Mouse (Mus musculus) limb, embryonic 10.5 days (tissue): ENCODE data around the gene Cog7. TPM values are rescaled to one million over a fixed set of nuclear protein-coding genes. Genes with fewer than 3 reads are reported as not detected.

Source experiments
- DNase-seq: peaks from one replicate; pipeline ENCODE4 v3.0.0-alpha.2; 2017; ENCODE audit warnings: low spot score
- H3K27ac ChIP-seq: fragments of 300-500 bp; sonication (generic); 2 replicates; pipeline ENCODE4 v1.5.1; 2016; ENCODE audit warnings: mild to moderate bottlenecking
- H3K27me3 ChIP-seq: fragments of 300-500 bp; sonication (generic); 2 replicates; pipeline ENCODE4 v1.6.1; 2016; ENCODE audit warnings: low read depth, mild to moderate bottlenecking; ENCODE audit not compliant: poor library complexity, severe bottlenecking
- H3K36me3 ChIP-seq: fragments of 300-500 bp; sonication (generic); 2 replicates; pipeline ENCODE4 v1.6.1; 2016; ENCODE audit warnings: mild to moderate bottlenecking, moderate library complexity
- H3K4me1 ChIP-seq: fragments of 300-500 bp; sonication (generic); 2 replicates; pipeline ENCODE4 v1.6.1; 2016
- H3K4me3 ChIP-seq: fragments of 300-500 bp; sonication (generic); 2 replicates; pipeline ENCODE4 v1.5.1; 2016; ENCODE audit warnings: mild to moderate bottlenecking, moderate library complexity
- H3K9me3 ChIP-seq: fragments of 300-500 bp; sonication (generic); replicated peaks from 2 replicates; pipeline ENCODE4 v1.6.1; 2016; ENCODE audit warnings: mild to moderate bottlenecking
- WGBS: fragments of 180-500 bp; shearing (Covaris S2); methylation state at CpG from one replicate; pipeline ENCODE4 v1.1.7; 2016; 5-methylcytosine and 5-hydroxymethylcytosine counted together
- polyA plus RNA-seq: library from polyadenylated mRNA; unstranded; fragments of >200 nt; fragmentation: Nextera tagmentation; extraction: Ambion mirVana; gene quantifications from 2 replicates; pipeline ENCODE4 v1.2.1, GENCODE M21; 2016

Gene Cog7
- 22.8 and 24.8 TPM in 2 replicates for polyA plus RNA-seq

DNA sequence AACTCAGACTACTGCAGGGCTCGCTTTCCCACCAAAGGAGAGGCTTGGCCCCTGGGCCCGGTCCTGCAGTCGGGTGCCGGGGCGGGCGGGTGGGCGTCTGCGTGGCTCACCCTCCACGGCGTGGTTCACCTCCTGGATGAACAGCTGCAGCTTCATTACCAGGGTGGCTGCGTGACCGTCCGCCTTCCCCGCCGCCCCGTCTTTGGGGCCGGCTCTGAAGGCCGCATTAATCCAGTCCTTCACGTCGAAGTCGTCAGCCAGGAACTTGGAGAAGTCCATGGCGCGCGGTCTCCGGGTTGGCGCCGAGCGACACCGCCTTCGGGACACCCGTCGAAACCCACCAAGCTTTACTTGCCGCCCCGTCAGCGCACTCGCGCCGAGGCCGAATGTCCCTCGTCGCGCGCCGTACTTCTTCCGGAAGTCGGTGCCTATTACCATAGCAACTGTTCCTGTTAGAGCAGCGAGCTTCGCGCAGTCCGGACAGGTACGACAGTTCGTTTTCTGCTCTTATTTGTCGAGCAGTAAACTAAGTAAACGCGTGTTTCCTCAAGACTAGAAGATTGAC, at the start of gene Cog7:
Cog7 (minus strand) TSS at position 405 of the 565 bp plus-strand sequence.
- under 1% methylated on average over 55 of the region's 55 CpGs for WGBS
- peaks cover 7% of the 10 kb centered on the region for H3K36me3 ChIP-seq
- H3K4me3 ChIP-seq = peak within 1 kb of the TSS; percentile 81
- no peaks in the 10 kb centered on the region for H3K9me3 ChIP-seq
- no peaks in the 10 kb centered on the region for H3K27me3 ChIP-seq
- H3K27ac ChIP-seq = peak within 1 kb of the TSS; percentile 86
- DNase-seq = peak; percentile 96
- H3K4me1 ChIP-seq = peaks cover 8% of the 10 kb centered on the region; the same call in 1 of the 2 replicates

DNA sequence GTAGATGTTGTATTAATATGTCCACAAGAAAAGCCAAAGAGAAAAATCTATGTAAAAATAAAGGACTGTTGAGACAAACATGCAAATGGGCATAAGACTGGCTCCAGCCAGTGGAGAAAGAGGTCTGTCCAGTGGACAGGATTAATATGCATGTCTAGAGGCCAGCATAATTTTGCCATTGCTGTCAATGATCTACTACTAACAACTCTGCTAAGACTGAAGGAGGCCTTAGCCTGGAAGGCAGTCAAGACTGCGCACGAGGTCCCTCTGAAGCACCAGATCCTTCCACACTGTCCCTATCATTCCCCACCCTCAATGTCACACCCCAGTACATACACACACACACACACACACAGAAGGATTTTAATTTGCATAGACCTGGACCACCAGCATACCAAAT, 40.6 kb upstream of the Cog7 start:
- H3K36me3 ChIP-seq = peaks cover 16% of the 10 kb centered on the region
- no peak for DNase-seq
- WGBS = 96% methylated on average over 2 of the region's 2 CpGs

DNA sequence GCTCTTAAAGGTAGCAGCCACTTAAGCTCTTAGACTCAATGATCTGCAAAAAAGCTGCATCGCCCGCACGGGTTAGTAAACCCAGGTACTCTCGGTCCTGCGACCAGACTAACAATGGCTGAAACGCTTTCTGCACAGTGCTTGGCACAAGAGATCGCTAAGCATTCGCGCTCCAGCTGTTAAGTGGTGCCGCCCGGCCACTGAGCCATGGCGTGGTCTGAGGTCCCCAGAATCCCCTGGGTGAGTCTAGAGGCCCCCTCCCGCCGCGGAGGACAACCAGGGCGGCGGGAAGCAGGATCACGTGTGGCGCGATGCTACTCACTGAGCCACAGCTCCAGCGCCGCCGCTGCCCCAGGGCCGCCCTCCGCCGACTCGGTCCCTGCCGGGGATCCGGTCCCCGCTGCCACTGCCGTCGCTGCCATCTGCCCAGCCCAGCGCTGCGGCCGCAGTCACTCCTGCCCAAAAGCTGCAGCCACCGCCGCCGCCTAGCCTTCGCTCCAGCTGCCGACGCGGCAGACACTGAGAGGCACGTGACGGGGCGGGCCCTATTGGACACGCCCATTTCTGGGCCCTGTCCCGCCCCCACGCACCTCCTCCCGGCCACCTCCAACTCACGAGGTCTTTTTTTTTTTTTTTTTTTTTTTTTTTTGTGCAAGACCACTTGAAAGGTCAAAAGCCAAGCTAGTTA, 39.3 kb upstream of the Cog7 start, which contains the start of gene Gga2:
Gga2 (minus strand) TSS at position 556 of the 688 bp plus-strand sequence.
- Histone ChIP-seq H3K36me3 (peaks cover 19% of the 10 kb centered on the region), H3K27me3 (no peaks in the 10 kb centered on the region), H3K4me3 (peak within 1 kb of the TSS; percentile 90), H3K9me3 (no peaks in the 10 kb centered on the region), H3K4me1 (peaks cover 36% of the 10 kb centered on the region), H3K27ac (peak within 1 kb of the TSS; percentile 95)
- under 1% methylated on average over 50 of the region's 50 CpGs for WGBS
- DNase-seq = peak; percentile 91

More for the DNA sequence above, 40.6 kb upstream of the Cog7 start:
- Histone ChIP-seq H3K4me1 (peaks cover 26% of the 10 kb centered on the region), H3K9me3 (no peaks in the 10 kb centered on the region), H3K27ac (no peak overlapping the region), H3K27me3 (no peaks in the 10 kb centered on the region), H3K4me3 (no peak overlapping the region)

DNA sequence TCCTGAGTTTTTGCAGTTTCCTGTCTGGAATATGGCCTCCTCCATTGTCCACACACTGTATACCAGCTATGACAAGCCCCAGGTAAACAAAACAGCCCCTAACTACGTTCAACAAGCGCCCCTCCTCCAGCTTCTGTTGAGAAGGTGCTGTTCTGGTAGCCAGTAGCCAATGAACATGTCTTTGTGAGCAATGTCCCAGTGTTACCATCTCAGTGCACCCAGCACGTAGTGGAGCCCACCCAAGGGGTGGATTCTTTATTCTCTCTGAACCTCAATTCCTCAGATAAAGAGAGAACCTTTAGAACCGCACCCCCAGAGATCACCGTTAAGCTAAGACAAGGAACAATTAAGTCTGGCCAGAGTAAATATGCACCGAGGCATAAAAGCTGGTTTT, 38.8 kb upstream of the Cog7 start:
- Histone ChIP-seq H3K36me3 (peaks cover 19% of the 10 kb centered on the region), H3K4me3 (peak overlapping the region; percentile 90), H3K27ac (peak overlapping the region; percentile 95), H3K4me1 (peaks cover 42% of the 10 kb centered on the region), H3K27me3 (no peaks in the 10 kb centered on the region), H3K9me3 (no peaks in the 10 kb centered on the region)
- 3% methylated on average over 6 of the region's 6 CpGs for WGBS
- DNase-seq = peak; percentile 59

DNA sequence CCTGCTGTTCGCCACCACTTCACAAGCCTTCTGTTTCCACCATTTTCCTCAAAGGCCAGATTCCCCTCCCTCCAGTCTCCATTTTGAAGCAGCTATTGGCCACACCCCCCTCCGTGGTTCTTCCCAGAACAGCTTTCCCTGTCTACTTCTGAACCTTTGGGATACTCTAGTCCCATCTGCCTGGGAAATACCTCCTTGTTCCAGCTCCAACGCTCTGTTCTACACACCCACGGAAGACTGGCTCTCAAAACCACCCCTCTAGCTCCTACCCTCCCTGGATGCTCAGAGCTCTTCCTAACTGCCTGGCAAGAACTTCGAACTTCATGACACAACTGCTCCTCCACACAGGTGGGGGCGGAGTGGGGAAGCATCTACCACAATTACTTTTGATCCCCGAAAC, 37.5 kb upstream of the Cog7 start:
- Histone ChIP-seq H3K4me1 (peaks cover 51% of the 10 kb centered on the region), H3K4me3 (peak overlapping the region; percentile 90; the same call in 1 of the 2 replicates), H3K27ac (no peak overlapping the region; the same call in 1 of the 2 replicates), H3K36me3 (peaks cover 22% of the 10 kb centered on the region), H3K9me3 (no peaks in the 10 kb centered on the region), H3K27me3 (no peaks in the 10 kb centered on the region)
- DNase-seq = no peak
- 92% methylated on average over 7 of the region's 7 CpGs for WGBS

DNA sequence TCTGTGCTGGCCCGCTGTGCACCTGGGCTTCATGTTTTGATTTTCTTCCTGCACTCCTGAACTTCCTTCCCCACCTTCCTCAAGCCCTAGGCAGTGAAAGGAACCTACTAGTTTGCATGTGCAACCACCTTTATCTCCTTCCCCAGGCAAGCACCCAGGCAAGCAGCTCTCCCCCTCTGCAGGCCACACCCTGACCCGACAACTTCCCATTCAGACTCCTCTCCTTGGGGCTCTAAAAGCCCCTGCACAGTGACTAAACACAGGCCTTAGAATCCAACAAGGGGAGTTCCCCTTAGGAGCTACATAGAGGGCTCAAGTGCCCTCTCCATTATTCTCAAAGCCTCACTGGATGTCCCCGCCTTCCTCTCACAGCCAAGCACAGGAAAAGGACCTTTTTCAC, 36.7 kb upstream of the Cog7 start:
- Histone ChIP-seq H3K9me3 (no peaks in the 10 kb centered on the region), H3K27ac (no peak overlapping the region; the same call in 1 of the 2 replicates), H3K36me3 (peaks cover 25% of the 10 kb centered on the region), H3K4me3 (peak overlapping the region; percentile 90; the same call in 1 of the 2 replicates), H3K27me3 (no peaks in the 10 kb centered on the region), H3K4me1 (peaks cover 51% of the 10 kb centered on the region)
- WGBS = 85% methylated on average over 3 of the region's 3 CpGs
- DNase-seq = no peak

DNA sequence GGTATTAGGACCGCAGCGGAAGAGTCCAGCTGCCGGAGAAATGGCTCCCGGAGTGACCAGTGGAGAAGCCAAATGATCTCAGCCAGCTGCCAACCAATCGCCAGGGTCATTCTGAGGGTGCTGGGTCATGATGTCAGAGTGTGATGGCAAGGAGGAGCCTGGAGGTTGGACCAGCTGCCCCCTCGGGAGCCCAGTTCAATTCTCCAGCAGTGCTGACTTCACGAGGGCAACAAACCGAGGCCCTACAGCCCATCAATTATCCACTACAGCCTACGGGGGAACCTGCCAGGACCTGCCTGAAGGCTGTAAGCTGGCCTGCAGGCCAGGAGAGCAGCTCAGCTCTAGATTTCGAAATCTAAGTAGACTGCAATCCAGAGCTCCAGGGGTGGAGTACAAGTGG, 34.2 kb upstream of the Cog7 start:
- WGBS = 13% methylated on average over 10 of the region's 10 CpGs
- Histone ChIP-seq H3K4me3 (peak overlapping the region; percentile 25), H3K9me3 (no peaks in the 10 kb centered on the region), H3K27ac (peak overlapping the region; percentile 72), H3K36me3 (peaks cover 48% of the 10 kb centered on the region), H3K27me3 (no peaks in the 10 kb centered on the region), H3K4me1 (peaks cover 51% of the 10 kb centered on the region)
- DNase-seq = peak; percentile 50

DNA sequence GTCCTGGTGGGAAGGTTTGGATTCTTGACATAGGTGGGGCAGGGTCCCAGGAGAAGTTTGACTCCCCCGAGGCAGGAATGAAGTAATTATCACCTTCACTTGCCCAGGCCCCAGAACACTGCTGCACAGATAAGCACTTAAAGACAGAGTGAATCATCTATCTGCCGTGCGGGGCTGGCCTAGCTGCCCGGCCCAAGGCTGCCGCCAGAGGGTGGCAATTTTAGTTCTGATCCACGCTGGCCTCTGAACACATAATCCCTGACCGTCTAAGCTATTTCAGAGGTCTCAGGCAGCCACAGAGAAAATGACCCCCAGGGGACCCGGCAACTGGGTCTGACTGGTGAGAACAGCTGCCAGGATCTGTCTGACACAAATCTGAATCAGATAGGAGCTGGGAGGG, 33.6 kb upstream of the Cog7 start:
- Histone ChIP-seq H3K4me3 (peak overlapping the region; percentile 25), H3K4me1 (peaks cover 49% of the 10 kb centered on the region), H3K27me3 (no peaks in the 10 kb centered on the region), H3K27ac (peak overlapping the region; percentile 72), H3K36me3 (peaks cover 54% of the 10 kb centered on the region), H3K9me3 (no peaks in the 10 kb centered on the region)
- DNase-seq = peak; percentile 38
- 34% methylated on average over 8 of the region's 8 CpGs for WGBS

DNA sequence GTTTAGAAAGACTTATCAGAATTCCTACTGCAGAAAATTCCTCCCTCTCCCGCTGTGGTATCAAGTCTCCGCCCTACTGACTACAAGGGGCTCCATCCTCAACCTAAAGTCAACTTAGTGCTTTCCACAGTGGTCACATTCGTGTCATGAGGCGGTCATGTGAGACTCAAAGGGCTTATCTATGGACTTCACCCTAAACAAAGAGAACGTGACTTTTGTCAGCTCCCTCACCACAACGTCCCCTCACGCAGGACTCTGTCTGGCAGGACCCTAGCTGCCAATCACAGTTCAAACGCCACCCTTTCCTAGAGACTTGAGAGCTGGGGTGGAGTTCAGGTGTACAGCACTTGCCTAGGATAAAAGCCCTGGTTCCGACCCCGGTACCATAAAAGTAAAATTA, 31.4 kb upstream of the Cog7 start:
- no peak for DNase-seq
- Histone ChIP-seq H3K36me3 (peaks cover 63% of the 10 kb centered on the region), H3K4me1 (peaks cover 29% of the 10 kb centered on the region), H3K4me3 (no peak overlapping the region), H3K9me3 (no peaks in the 10 kb centered on the region), H3K27ac (no peak overlapping the region), H3K27me3 (no peaks in the 10 kb centered on the region)
- WGBS = 94% methylated on average over 10 of the region's 10 CpGs

DNA sequence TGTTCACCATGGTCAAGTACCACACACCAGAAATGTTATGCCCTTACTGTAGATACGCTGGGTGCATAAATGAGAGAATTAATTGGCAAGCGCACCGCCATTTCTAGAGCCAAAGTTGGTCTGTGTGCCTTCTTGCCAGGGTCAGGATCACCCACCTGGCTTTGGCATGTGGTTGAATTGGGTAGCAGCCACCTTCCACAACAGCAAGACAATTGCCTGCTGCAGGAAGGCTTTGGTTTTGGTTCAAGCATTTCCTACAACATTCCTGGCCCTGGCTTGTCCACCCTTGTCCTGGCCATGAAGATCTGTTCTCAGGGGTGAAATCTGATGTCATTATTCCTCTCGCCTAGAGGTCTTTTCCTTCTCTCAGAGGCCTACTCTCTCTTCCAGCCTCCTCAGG, 30.9 kb upstream of the Cog7 start:
- DNase-seq = no peak
- H3K36me3 ChIP-seq = peaks cover 66% of the 10 kb centered on the region
- H3K27ac ChIP-seq = no peak overlapping the region
- no peaks in the 10 kb centered on the region for H3K27me3 ChIP-seq
- WGBS = 95% methylated on average over 4 of the region's 4 CpGs
- H3K9me3 ChIP-seq = no peaks in the 10 kb centered on the region
- no peak overlapping the region for H3K4me3 ChIP-seq
- H3K4me1 ChIP-seq = peaks cover 27% of the 10 kb centered on the region

DNA sequence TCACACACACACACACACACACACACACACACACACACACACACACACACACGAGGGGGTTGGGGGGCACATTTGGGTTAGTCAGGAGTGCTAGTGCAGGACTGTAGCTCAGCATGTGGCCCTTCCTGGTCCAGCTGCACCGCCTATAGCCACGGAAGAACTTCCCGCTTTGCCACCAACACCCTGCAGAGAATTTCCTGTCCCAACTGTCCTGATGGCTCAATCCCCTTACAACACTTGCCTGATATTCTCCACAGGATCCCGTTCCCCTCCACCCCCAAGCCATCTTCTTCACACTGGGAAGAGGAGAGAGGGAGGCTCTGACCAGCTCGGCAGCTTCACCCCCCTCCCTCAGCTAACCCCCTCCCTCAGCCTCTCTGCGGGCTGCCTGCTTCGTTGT, 18.9 kb upstream of the Cog7 start:
- Histone ChIP-seq H3K4me3 (no peak overlapping the region), H3K27me3 (no peaks in the 10 kb centered on the region), H3K36me3 (peaks cover 96% of the 10 kb centered on the region), H3K9me3 (no peaks in the 10 kb centered on the region), H3K4me1 (no peaks in the 10 kb centered on the region), H3K27ac (no peak overlapping the region)
- no peak for DNase-seq
- WGBS = 77% methylated on average over 8 of the region's 8 CpGs

DNA sequence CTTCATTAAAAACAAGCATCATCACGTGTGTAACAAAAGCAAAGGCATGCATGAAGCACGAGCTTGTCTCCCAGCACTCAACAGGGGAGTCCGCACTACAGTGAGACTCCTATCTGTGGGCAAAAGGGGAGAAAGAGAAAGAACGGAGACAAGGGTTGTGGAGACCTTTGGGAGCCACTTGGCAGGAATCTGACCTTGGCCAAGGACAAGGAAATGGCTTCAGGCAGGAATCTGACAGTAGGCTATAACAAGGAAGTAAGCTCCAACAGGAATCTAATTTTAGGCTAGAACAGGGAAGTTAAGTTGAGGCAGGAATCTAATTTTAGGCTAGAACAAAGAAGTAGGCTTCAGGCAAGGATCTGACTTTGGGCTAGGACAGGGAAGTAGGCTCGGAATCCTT, 14.4 kb upstream of the Cog7 start:
- 91% methylated on average over 5 of the region's 5 CpGs for WGBS
- Histone ChIP-seq H3K4me3 (no peak overlapping the region), H3K27ac (no peak overlapping the region), H3K4me1 (no peaks in the 10 kb centered on the region), H3K9me3 (no peaks in the 10 kb centered on the region), H3K36me3 (peaks cover 96% of the 10 kb centered on the region), H3K27me3 (no peaks in the 10 kb centered on the region)
- DNase-seq = no peak

DNA sequence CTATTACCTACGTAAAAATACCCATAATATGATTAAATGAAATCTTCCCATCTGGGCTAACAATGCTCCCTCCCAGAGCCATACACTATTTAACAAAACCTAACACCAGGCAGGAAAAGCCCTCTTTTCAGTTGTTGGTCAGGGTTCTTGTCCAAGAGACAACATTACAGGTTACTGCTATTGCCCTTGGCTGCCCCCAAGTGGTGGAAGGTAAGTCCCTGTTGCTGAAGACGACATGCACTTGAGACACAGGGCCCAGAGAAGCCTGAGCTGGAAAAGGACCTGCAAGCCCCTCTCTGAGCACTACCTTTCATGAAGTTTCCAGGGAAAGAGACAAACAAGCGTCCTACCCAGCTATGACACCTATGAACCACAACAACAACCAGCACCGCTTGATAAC, 6.5 kb downstream of the Cog7 start:
- peak; percentile 49 for DNase-seq
- no peak overlapping the region for H3K4me3 ChIP-seq
- 52% methylated on average over 4 of the region's 4 CpGs for WGBS
- H3K9me3 ChIP-seq = no peaks in the 10 kb centered on the region
- H3K27me3 ChIP-seq = no peaks in the 10 kb centered on the region
- no peak overlapping the region for H3K27ac ChIP-seq
- H3K36me3 ChIP-seq = peaks cover 30% of the 10 kb centered on the region
- H3K4me1 ChIP-seq = 0 out of 2 replicates have a peak, but pooled peaks cover 3% of the 10 kb centered on the region
